Mouse (Mus musculus) brain, embryonic 14.5 days (tissue): ENCODE results near the gene Cep83.

Experiments used
- CTCF ChIP-seq: fragments of 200-500 bp; IDR thresholded peaks from 2 replicates; pipeline ENCODE4 v1.5.1; 2012; ENCODE audit warnings: inconsistent platforms, mild to moderate bottlenecking, moderate library complexity, borderline replicate concordance; ENCODE audit not compliant: insufficient read depth, insufficient read length; ENCODE audit errors: extremely low read depth
- POLR2A ChIP-seq: fragments of 200-500 bp; IDR thresholded peaks from 2 replicates; pipeline ENCODE4 v1.6.1; 2012; ENCODE audit warnings: mild to moderate bottlenecking, inconsistent platforms, borderline replicate concordance; ENCODE audit not compliant: poor library complexity, insufficient read depth, insufficient read length, severe bottlenecking; ENCODE audit errors: extremely low read depth

- no peak for TF ChIP-seq POLR2A
- TF ChIP-seq CTCF = no peak
Measured at GRCm38 (mm10) chr10:94804909-94805220, 116.4 kb downstream of the Cep83 start.
